Mouse (Mus musculus): ENCODE measurements at regions not wholly inside any gene's neighbourhood (a gene's known extent, or its start where the extent isn't known, plus 50 kb on each side); places are given as distances from the start of the nearest gene placed in this dataset.

DNA sequence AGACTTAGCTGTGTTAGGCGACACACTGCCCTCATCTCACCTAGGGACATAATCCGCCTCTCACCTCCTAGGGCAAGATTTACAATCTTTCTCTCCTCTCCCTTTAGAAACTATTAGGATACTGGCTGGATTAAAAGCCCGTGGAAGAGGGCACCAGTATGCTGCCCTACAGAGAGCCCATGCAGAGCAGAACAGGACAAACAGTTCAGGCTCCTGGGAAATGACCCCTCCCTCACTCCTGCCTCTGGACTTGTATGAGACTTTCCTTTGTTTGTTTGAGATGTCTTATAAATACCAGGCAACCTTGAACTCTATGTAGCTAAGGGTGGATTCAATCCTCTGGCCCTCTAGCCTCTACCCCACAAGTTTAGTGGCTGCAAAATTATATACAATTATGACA is 81.8 kb upstream of the Barx2 start:
- WGBS = 62% methylated on average over 3 of the region's 3 CpGs

DNA sequence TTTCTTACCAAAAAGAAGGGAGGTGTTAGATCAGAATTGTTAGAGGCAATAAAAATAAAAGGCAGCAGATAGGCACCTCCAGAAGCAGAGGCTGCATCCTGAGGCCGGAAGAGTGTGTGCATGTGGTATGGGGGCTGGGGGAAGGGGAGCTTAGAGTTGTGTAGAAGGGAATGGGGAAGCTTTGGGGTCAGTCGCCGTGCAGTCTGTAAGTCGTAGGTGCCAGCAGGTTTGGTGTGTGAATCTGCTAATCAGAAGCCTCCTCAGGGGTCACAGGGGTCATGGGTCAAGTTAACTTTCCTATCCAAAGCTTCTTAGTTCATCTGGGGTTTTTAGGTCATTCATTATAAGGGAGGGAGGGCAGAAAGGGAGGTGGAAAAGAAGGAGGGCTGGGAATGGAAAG is 82.4 kb upstream of the Barx2 start:
- no peaks in the 10 kb centered on the region for H3K27me3 ChIP-seq
- H3K4me3 ChIP-seq (replicated peaks) = no peak overlapping the region
- no peak overlapping the region for H3K4me2 ChIP-seq (replicated peaks)
- H3K27ac ChIP-seq = no peak overlapping the region
- H3K9me3 ChIP-seq = no peaks in the 10 kb centered on the region
- H3K9ac ChIP-seq (replicated peaks) = no peak overlapping the region
- H3K4me1 ChIP-seq (replicated peaks) = peaks cover 5% of the 10 kb centered on the region; the same call in 1 of the 2 replicates
- WGBS = 59% methylated on average over 4 of the region's 4 CpGs
- H3K36me3 ChIP-seq = no peaks in the 10 kb centered on the region
- no peak for ATAC-seq

More for the DNA sequence above, 81.8 kb upstream of the Barx2 start:
- Histone ChIP-seq H3K27ac (no peak overlapping the region), H3K36me3 (no peaks in the 10 kb centered on the region), H3K9me3 (no peaks in the 10 kb centered on the region), H3K4me2 (replicated peaks) (no peak overlapping the region), H3K4me1 (replicated peaks) (peaks cover 5% of the 10 kb centered on the region; the same call in 1 of the 2 replicates), H3K4me3 (replicated peaks) (no peak overlapping the region), H3K27me3 (no peaks in the 10 kb centered on the region), H3K9ac (replicated peaks) (no peak overlapping the region)
- ATAC-seq = no peak

DNA sequence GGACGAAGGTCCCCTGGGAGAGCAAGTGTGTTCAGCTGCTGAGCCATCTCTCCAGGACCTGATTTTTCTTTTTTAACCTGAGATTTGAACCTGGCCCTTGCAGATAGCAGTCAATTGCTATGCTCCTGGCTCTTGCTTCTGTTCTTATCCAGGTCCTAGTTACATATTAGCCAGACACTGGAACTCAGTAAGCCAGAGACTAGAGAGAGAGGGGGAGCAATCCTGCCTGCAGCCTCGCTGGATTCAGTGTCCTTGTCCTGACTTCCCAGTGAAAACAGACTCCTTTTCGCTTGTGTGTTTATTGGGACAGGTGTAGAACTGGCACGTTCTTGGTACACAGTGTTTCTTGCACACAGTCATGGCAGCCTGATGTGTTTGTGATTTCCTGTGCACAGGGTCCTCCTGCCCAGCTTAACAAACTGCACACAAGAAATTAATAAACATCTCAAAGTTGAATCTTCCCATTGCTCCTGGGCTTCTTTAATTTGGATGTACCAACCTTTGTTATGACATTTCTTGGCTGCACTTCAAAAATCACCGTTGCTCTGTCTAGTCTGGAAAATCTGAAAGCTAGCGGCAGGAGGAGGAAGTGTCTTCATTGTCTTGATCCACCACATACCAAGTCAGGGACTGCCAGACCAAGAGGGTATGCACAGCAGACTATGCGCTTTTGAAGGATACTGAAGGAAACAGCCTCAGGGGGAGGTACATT is 83.4 kb upstream of the Barx2 start:
- no peaks in the 10 kb centered on the region for H3K27me3 ChIP-seq
- no peak overlapping the region for H3K27ac ChIP-seq
- H3K4me3 ChIP-seq (replicated peaks) = no peak overlapping the region
- H3K9me3 ChIP-seq = no peaks in the 10 kb centered on the region
- H3K36me3 ChIP-seq = no peaks in the 10 kb centered on the region
- H3K4me2 ChIP-seq (replicated peaks) = no peak overlapping the region
- H3K9ac ChIP-seq (replicated peaks) = no peak overlapping the region
- H3K4me1 ChIP-seq (replicated peaks) = peaks cover 5% of the 10 kb centered on the region; the same call in 1 of the 2 replicates
- WGBS = 70% methylated on average over 7 of the region's 7 CpGs
- ATAC-seq = no peak

GRCm38 (mm10) chr9:31997178-31998097 is 84.2 kb upstream of the Barx2 start:
- 68% methylated on average over 25 of the region's 25 CpGs for WGBS
- Histone ChIP-seq H3K4me1 (replicated peaks) (peaks cover 5% of the 10 kb centered on the region; the same call in 1 of the 2 replicates), H3K27ac (no peak overlapping the region)

GRCm38 (mm10) chr9:31998488-31999280 is 85.4 kb upstream of the Barx2 start:
- no peak overlapping the region for H3K4me2 ChIP-seq (replicated peaks)
- H3K9me3 ChIP-seq = no peaks in the 10 kb centered on the region
- H3K4me1 ChIP-seq (replicated peaks) = peaks cover 5% of the 10 kb centered on the region; the same call in 1 of the 2 replicates
- no peaks in the 10 kb centered on the region for H3K27me3 ChIP-seq
- 85% methylated on average over 4 of the region's 4 CpGs for WGBS
- H3K4me3 ChIP-seq (replicated peaks) = no peak overlapping the region
- no peaks in the 10 kb centered on the region for H3K36me3 ChIP-seq
- H3K9ac ChIP-seq (replicated peaks) = no peak overlapping the region
- H3K27ac ChIP-seq = no peak overlapping the region
- ATAC-seq = no peak

More at GRCm38 (mm10) chr9:31997178-31998097, 84.2 kb upstream of the Barx2 start:
- Histone ChIP-seq H3K9ac (replicated peaks) (no peak overlapping the region), H3K4me3 (replicated peaks) (no peak overlapping the region), H3K9me3 (no peaks in the 10 kb centered on the region), H3K27me3 (no peaks in the 10 kb centered on the region), H3K36me3 (no peaks in the 10 kb centered on the region), H3K4me2 (replicated peaks) (no peak overlapping the region)
- ATAC-seq = peak; percentile 55; the same call in 1 of the 2 replicates

GRCm38 (mm10) chr9:31999760-32000159 is 86.5 kb upstream of the Barx2 start:
- Histone ChIP-seq H3K4me1 (replicated peaks) (peaks cover 5% of the 10 kb centered on the region; the same call in 1 of the 2 replicates), H3K4me3 (replicated peaks) (no peak overlapping the region), H3K4me2 (replicated peaks) (no peak overlapping the region), H3K9ac (replicated peaks) (no peak overlapping the region), H3K36me3 (no peaks in the 10 kb centered on the region), H3K27me3 (no peaks in the 10 kb centered on the region), H3K27ac (no peak overlapping the region), H3K9me3 (no peaks in the 10 kb centered on the region)
- 78% methylated on average over 1 of the region's 1 CpGs for WGBS
- ATAC-seq = no peak

GRCm38 (mm10) chr9:32002924-32003323 is 89.7 kb upstream of the Barx2 start:
- H3K4me2 ChIP-seq (replicated peaks) = no peak overlapping the region
- no peaks in the 10 kb centered on the region for H3K27me3 ChIP-seq
- 85% methylated on average over 4 of the region's 4 CpGs for WGBS
- no peak for ATAC-seq
- no peaks in the 10 kb centered on the region for H3K36me3 ChIP-seq
- H3K27ac ChIP-seq = no peak overlapping the region
- H3K4me3 ChIP-seq (replicated peaks) = no peak overlapping the region
- no peaks in the 10 kb centered on the region for H3K9me3 ChIP-seq
- H3K4me1 ChIP-seq (replicated peaks) = no peaks in the 10 kb centered on the region
- H3K9ac ChIP-seq (replicated peaks) = no peak overlapping the region

DNA sequence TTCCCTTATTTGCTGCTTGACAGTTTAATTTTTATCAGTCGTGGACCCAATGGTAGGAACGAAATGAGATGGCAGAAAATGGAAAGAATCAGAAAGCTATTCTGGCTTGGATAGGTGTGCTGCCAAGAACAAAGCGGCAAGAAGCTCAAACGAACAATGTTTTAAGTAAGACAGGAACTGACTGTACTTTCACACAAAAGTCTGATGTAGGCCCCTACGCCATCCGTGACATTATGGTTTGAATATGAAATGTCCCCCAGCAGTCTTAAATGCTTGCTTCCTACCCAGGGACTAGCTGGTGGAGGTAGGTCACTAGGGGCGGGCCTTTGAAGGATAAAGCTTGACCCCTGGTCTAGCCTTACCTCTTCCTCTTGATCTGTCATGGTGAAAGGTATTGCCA is 90.5 kb upstream of the Barx2 start:
- Histone ChIP-seq H3K27me3 (no peaks in the 10 kb centered on the region), H3K9ac (replicated peaks) (no peak overlapping the region), H3K27ac (no peak overlapping the region), H3K4me2 (replicated peaks) (no peak overlapping the region), H3K9me3 (no peaks in the 10 kb centered on the region), H3K4me1 (replicated peaks) (no peaks in the 10 kb centered on the region), H3K4me3 (replicated peaks) (no peak overlapping the region), H3K36me3 (no peaks in the 10 kb centered on the region)
- no peak for ATAC-seq
- 90% methylated on average over 7 of the region's 7 CpGs for WGBS

- ATAC-seq = no peak
- no peaks in the 10 kb centered on the region for H3K9me3 ChIP-seq
- 49% methylated on average over 9 of the region's 9 CpGs for WGBS
Measured at GRCm38 (mm10) chr9:32005348-32005747, 92.1 kb upstream of the Barx2 start.

DNA sequence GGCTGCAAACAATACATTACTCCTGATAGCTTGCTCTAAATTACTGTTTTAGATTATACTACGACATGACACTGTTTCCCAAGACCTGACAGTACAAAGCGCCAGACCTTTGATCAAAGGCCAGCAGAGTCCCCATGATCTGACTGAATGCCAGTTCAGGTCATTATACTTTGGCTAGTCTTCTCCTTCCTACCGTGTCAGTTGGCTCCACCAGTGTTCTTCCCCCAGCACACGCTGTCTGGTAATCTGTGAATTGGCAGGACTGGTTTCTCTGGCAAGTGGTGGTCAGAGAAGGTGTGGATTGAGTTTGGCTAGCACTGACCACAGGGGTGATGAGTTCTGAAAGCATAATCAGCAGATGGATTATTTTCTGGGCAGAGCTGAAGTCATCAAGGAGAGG is 93.1 kb upstream of the Barx2 start:
- H3K4me1 ChIP-seq (replicated peaks) = 0 out of 2 replicates have a peak, but pooled peaks cover 1% of the 10 kb centered on the region
- H3K9ac ChIP-seq (replicated peaks) = no peak overlapping the region
- WGBS = 78% methylated on average over 4 of the region's 4 CpGs
- no peak overlapping the region for H3K4me2 ChIP-seq (replicated peaks)
- H3K27ac ChIP-seq = no peak overlapping the region
- H3K36me3 ChIP-seq = no peaks in the 10 kb centered on the region
- H3K4me3 ChIP-seq (replicated peaks) = no peak overlapping the region
- no peaks in the 10 kb centered on the region for H3K27me3 ChIP-seq
- no peak for ATAC-seq
- no peaks in the 10 kb centered on the region for H3K9me3 ChIP-seq

More at GRCm38 (mm10) chr9:32005348-32005747, 92.1 kb upstream of the Barx2 start:
- no peaks in the 10 kb centered on the region for H3K36me3 ChIP-seq
- no peaks in the 10 kb centered on the region for H3K4me1 ChIP-seq (replicated peaks)
- no peak overlapping the region for H3K27ac ChIP-seq
- H3K4me3 ChIP-seq (replicated peaks) = no peak overlapping the region
- no peak overlapping the region for H3K4me2 ChIP-seq (replicated peaks)
- no peaks in the 10 kb centered on the region for H3K27me3 ChIP-seq
- no peak overlapping the region for H3K9ac ChIP-seq (replicated peaks)

DNA sequence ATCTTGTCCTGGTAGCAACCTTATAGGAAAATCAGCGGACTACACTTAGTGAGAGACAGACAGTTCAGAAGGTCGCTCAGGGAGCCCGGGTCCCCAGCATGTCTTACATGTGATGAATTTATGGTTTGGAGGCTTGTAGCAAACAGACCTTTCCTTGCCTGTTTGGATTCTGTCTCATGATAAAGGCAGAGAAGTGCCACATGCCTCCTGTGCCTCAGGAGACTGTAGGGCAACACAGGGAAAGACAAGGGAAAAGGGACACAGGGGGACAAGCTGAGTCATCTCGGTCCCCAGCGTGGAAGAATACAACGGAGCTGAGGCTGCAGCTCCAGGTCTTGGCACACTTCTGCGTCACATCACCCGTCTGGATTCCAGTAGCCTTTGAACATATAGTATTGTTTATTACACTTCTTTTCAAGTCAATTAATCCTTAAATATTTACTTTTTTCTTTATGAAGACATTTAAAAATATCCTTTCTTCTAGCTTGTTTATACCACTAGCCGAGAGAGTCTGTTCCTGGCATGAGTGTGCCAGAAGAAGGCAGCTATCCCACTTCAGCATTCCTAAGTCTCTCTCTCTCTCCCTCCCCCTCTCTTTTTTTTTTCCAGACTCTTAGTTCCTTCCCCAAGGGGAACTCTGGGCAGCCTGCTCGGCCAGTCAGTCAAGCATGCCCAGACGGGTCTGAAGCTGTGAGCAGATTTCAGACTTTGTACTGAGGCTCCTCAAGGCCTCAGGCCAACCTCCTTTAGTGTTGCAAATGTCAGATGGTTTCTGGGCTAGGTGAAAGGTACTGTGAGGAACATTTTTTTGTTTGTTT is 97.9 kb upstream of the Barx2 start:
- H3K9me3 ChIP-seq = no peaks in the 10 kb centered on the region
- 55% methylated on average over 11 of the region's 11 CpGs for WGBS
- H3K4me2 ChIP-seq (replicated peaks) = no peak overlapping the region
- no peak overlapping the region for H3K9ac ChIP-seq (replicated peaks)
- H3K27ac ChIP-seq = no peak overlapping the region
- H3K36me3 ChIP-seq = no peaks in the 10 kb centered on the region
- H3K4me3 ChIP-seq (replicated peaks) = no peak overlapping the region
- no peaks in the 10 kb centered on the region for H3K27me3 ChIP-seq
- peaks cover 7% of the 10 kb centered on the region; the same call in 1 of the 2 replicates for H3K4me1 ChIP-seq (replicated peaks)
- ATAC-seq = no peak
